Mouse (Mus musculus) olfactory bulb, adult 2 months (tissue): ENCODE data around the gene Gm47985.

ENCODE experiments used
- CTCF ChIP-seq: fragments of 200-500 bp; IDR thresholded peaks from 2 replicates; pipeline ENCODE4 v1.5.1; 2012; ENCODE audit warnings: low read depth, mild to moderate bottlenecking, low read length, moderate library complexity; ENCODE audit not compliant: insufficient read depth
- POLR2A ChIP-seq: fragments of 200-500 bp; IDR thresholded peaks from 2 replicates; pipeline ENCODE4 v1.6.1; 2012; ENCODE audit warnings: mild to moderate bottlenecking, low read depth, low read length, moderate library complexity; ENCODE audit not compliant: insufficient read depth

GRCm38 (mm10) chr1:151219045-151219444, 36.7 kb downstream of the Gm47985 start:
- TF ChIP-seq CTCF (no peak), POLR2A (no peak)
